Mouse (Mus musculus): ENCODE measurements around the gene Zfp763.
"Not testable (repeated sequence)": the region's sequence is repeated elsewhere in the genome, so short reads cannot be mapped to it uniquely, and the experiment has no call there.

Zfp763 gene

GRCm38 (mm10) chr17:33032900-33033891, at the start of gene Zfp763:
Zfp763 (minus strand) TSS chr17:33033402.
- peak; percentile 83 to 92 for DNase-seq (ENCODE audit: low spot score in 2 of 2)

- DNase-seq (ENCODE audit: low spot score in 2 of 2): no peak
These were observed 34.8 kb upstream of the Zfp763 start, which contains the start of gene 4921501E09Rik for GRCm38 (mm10) chr17:33067958-33068357. 4921501E09Rik (minus strand) TSS chr17:33068058.

- no peak for DNase-seq (ENCODE audit: low spot score in 2 of 2)
These were observed 29.8 kb upstream of the Zfp763 start for GRCm38 (mm10) chr17:33063001-33063400.

GRCm38 (mm10) chr17:33058791-33059190, 25.6 kb upstream of the Zfp763 start:
- DNase-seq (ENCODE audit: low spot score in 2 of 2): no peak

- DNase-seq (ENCODE audit: low spot score in 2 of 2): no peak
These were observed 826 bp downstream of the Zfp763 start for GRCm38 (mm10) chr17:33032376-33032775.

- DNase-seq (ENCODE audit: low spot score in 2 of 2): not testable (repeated sequence)
These were observed 12.8 kb downstream of the Zfp763 start for GRCm38 (mm10) chr17:33020434-33020833.

- DNase-seq (ENCODE audit: low spot score in 2 of 2): no peak
These were observed 24.9 kb downstream of the Zfp763 start for GRCm38 (mm10) chr17:33008337-33008736.

GRCm38 (mm10) chr17:32998492-32998891, 34.7 kb downstream of the Zfp763 start:
- no peak for DNase-seq (ENCODE audit: low spot score in 2 of 2)

- peak; percentile 94 to 98 for DNase-seq (ENCODE audit: low spot score in 2 of 2)
These were observed 40.3 kb downstream of the Zfp763 start, which contains the start of gene Zfp952 for GRCm38 (mm10) chr17:32992699-32993474. Zfp952 (plus strand) TSS chr17:32993129.

GRCm38 (mm10) chr17:32991965-32992698, 41.1 kb downstream of the Zfp763 start:
- no peak for DNase-seq (ENCODE audit: low spot score in 2 of 2)

- no peak for DNase-seq (ENCODE audit: low spot score in 2 of 2)
These were observed 46.9 kb downstream of the Zfp763 start for GRCm38 (mm10) chr17:32986301-32986700.

GRCm38 (mm10) chr17:32981361-32981760, 51.8 kb downstream of the Zfp763 start:
- no peak for DNase-seq (ENCODE audit: low spot score in 2 of 2)

All from right cerebral cortex, adult 2 months (tissue).